Mouse (Mus musculus) ovary, adult 18-20 months (tissue): ENCODE measurements around the gene Taf15.

Experiments used
- DNase-seq: peaks from one replicate; pipeline ENCODE4 v3.0.0; 2022; ENCODE audit warnings: low spot score, mixed read lengths

The Taf15 gene

DNA sequence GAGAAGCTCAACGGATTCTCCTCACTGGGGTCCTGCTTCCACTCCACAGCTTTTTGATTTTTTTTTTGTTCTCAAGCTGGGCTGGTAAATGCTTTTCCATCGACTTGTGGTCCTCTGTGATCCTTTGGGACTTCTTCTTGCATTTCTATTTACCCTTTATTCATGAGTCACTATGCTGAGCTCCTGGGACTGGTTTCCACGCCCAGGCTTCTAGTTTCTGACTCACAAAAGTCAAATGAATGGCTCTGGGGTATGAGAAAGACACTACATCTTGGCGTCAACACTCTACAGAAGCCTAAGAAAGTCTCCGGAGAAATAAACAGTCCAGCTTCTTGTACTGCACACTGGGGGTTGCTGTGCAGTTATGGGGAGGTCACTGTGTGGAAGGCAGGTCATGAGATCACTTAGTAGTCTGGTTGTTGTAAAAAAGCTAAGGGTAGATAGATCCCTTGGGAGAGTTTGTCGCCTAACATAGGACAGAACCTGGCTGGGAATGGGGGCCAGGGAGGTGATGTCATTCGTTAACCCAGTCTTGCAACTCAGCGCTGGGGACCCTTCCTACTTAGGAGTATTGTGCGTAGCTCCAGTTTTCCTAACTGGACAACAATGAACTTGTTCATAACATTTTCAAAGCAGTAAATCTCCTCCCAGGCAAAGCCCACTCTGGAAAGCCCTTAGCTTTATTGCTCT, 14.8 kb upstream of the Taf15 start:
- DNase-seq, result no peak

DNA sequence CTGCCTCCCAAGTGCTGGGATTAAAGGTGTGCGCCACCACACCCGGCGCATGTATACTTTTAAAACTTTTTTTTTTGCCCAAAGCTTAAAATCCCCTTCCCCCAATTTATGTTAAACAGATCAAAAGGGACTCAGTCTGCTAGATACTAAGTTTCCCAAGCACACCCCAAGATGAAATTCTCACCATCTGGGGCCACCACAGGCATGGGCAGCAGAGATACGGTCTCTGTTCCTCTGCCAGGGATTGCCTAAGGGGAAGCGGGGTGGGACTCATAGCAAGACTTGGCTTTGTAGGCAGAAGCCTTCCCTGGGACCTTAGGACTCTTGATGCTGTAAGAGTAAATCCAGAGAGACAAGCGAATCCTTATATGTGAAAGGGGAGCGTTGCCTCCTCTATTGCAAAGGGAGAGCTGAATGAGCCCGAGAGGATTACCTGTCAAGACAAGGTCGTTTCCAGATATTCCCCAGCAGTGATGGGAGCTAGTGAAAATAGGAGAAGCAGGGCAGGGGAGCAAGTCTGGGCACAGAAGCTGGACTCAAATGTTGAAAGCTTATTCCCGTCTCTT, 11.3 kb upstream of the Taf15 start:
- DNase-seq, result no peak

- DNase-seq, result no peak
Measured at GRCm38 (mm10) chr11:83462711-83463244, 10.1 kb upstream of the Taf15 start, which contains the start of gene Mmp28. Mmp28 (minus strand) TSS chr11:83463071.

GRCm38 (mm10) chr11:83465976-83466375, 6.9 kb upstream of the Taf15 start:
- peak; percentile 35 for DNase-seq

DNA sequence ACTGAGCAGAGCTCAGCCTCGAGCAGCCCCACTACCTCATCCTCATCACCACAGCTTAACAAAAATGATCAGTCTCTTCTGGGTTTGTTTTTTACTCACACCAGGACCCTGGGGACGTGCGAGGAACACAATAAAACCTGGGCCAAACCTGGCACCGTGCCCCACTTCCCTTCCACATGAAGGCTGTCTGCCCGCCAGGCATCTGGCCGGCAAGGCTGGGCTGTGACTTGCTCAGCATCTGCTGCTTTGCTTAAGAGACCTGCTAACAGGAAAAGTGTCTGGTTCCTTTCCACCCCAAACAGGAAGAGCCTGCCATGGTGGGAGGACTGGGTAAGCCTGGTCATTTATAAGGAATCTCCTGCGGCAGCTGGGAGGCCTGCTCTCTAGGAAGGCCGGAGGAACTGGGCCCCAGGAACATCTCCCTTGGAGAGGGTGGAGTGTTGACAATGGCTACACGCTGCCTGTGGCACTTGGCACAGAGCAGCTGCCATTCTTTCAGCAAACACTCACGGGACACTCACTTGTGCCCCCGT, 5.7 kb upstream of the Taf15 start:
- no peak for DNase-seq

GRCm38 (mm10) chr11:83468765-83469164, 4.1 kb upstream of the Taf15 start:
- DNase-seq, result no peak

DNA sequence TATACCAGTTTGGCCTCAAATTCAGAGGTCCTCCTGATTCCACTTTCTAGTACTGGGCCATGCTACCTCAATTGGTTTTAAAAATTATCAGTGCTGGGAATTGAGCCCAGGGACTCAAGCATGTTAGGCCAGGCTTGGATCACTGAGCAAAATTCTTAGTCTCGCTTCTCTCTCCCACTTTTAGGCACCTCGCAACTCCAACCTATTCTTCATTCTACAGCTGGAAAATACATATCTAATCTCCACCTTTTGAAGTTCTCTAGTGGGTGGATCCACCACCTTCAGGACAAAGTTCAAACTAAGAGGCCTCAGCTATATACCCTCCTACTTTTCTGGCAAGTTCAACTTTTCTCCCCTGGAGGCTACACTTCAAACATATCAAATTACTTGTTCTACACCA, 1.1 kb upstream of the Taf15 start:
- DNase-seq, result no peak

- peak; percentile 16 for DNase-seq
Measured at GRCm38 (mm10) chr11:83473235-83474016, 540 bp downstream of the Taf15 start.

- DNase-seq, result no peak
Measured at GRCm38 (mm10) chr11:83491488-83491887, 18.6 kb downstream of the Taf15 start.

DNA sequence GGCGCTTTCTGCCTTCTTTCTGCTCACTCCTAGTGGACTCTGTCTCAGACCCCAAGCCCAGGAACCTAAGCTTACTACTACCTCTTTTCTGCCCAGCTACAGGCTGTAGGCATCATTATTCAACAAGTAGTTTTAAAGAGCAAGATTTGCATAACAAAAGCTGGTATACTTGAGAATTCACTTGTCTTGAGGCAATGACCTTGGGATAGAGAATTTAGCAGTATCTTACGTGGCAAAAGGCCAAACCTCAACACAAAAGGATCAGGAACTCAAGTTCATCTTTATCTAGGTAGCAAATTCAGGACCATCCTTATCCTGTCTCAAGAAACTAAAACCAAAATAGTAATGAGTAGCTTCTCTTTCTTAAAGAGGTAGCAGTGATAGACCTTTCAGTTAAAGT, 22.7 kb downstream of the Taf15 start:
- no peak for DNase-seq

- DNase-seq, result no peak
Measured at GRCm38 (mm10) chr11:83504308-83504707, 31.4 kb downstream of the Taf15 start.

- no peak for DNase-seq
Measured at GRCm38 (mm10) chr11:83509521-83509920, 36.6 kb downstream of the Taf15 start.

- DNase-seq, result no peak
Measured at GRCm38 (mm10) chr11:83517153-83517552, 44.3 kb downstream of the Taf15 start.

DNA sequence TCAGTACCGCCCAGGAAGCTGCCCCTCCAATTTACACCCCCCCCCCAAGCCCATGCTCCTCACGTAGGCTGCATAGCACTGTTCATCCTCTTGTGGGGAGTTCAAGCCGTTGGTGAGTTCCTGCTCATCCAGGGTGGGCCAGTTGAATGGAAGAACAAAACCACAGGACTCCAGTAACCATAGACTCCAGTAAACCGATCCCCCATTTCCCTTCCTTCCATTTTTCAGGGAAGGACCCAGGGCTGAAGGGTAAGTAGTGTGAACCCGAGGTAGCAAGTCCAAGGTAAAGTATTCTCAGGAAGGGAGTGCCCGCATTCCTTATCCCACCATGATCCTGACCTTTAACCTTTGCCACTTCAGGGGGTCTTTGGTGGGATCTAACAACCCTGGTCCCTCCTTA, 45.5 kb downstream of the Taf15 start:
- no peak for DNase-seq

DNA sequence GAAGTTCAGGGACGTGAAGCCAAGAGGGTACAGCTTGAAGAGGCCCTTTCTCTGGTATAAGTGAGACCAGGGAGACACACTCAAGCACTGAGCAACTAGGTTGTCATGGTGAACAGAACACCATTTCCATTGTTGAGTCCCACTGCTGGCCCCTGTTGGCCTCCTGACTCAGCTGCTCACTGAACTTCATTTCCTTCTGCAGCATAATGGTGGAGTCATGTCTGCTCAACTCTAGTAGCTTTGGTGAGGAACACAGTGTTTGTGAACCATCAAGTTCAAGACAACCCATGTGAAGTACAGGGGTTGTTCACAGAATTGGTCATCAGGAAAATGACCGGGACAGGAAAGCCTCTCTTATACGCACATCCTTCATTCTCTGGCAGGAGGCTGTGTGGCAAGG, 49.2 kb downstream of the Taf15 start, which contains the start of gene Heatr9:
Gene Heatr9 (minus strand): TSS at position 101 of the 400 bp plus-strand sequence.
- DNase-seq, result no peak

GRCm38 (mm10) chr11:83529024-83529423, 56.1 kb downstream of the Taf15 start:
- DNase-seq, result no peak

GRCm38 (mm10) chr11:83530360-83530759, 57.5 kb downstream of the Taf15 start, which contains the start of gene Ccl5:
Ccl5 (minus strand) TSS chr11:83530518.
- no peak for DNase-seq

GRCm38 (mm10) chr11:83533192-83533591, 60.3 kb downstream of the Taf15 start:
- no peak for DNase-seq

GRCm38 (mm10) chr11:83534143-83534542, 61.3 kb downstream of the Taf15 start:
- no peak for DNase-seq

DNA sequence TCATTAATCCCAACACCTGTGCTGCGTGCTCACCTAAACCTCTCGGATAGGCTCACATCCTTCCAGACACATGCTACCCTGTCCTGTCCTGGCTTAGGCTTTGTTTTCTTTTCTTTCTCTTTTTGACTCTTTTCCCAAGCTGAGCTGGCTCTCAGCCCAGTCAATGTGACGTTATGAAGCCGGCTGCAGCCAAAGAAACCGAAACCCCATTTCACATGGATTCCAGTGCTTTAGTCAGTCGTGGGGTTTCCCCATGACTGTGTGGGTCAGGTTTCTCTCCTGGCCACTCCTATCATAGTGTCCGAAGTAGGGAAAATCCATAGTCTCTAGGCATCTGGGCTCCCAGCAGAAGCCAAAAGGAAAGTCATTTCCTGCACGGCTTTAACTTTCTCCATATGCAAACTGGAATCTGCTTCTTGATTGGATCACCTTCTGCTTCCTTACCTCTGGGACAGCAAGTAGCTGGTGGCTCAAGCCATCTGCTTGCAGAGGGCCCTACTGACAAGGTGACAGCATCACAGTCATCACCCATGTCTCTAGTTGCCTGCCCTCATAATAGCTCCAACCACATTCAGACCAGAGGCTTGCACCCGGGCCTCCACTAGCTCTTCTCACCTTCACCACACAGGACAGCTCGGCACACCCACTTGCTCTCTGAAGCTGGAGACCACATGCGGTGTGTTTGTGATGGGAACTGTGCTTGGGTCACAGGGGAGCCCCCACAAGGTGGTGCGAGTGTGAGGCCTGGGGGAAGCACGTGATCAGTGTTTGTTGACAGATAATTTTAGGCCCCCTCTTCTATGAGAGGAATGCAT, 61.9 kb downstream of the Taf15 start:
- peak; percentile 31 for DNase-seq

GRCm38 (mm10) chr11:83536831-83537230, 63.9 kb downstream of the Taf15 start:
- no peak for DNase-seq
